15 mouse cellular contexts compared by ENCODE assay signal in the genomic region with DNA sequence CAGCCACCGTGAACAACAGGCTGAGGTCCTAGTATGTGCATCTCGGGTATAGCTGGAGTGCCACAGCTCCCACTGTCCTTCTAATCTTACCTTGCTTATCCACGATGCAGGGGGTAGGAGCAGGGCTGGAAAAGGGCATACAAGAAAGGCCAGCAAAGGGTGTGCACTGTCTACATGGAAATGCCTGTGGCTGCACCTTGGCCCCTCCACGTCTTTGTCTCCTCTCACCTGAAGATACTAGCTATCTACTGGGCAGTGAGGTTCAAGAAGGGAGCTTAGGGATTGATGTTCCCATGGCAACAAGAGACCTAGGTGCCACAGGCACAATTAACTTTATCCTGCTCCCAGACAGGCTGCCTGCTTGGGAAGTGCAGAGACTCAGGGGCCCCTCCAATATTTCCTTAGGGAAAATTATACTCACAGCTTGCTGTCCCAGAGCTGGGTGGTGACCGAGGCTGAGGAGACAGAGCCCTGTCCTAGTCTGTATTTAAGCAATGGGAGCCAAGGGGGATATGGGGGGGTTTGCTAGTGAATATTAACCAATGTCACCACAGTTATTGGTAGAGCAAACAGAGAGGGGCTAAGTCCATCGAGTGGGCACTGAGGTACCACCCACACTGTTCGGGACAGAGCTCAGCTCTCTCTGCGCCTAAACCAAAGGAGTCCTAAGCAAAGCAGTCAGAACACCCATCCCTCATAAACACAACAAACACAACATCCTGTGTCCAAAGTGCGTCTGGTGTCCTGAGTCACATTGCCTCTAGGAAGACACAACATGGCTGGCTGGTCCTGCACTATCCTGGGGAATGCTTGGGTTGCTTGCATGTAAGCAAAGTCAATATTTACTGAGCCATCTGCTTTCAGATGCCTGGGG. TPM values are rescaled to one million over a fixed set of nuclear protein-coding genes. Genes with fewer than 3 reads are reported as not detected.
A peak's percentile ranks its signal among the peaks of the same experiment; 100 is the strongest.
DNase-seq lines count a peak whose midpoint lies in the region; ATAC-seq and TF ChIP-seq lines count a peak whose summit lies in the region.
"Not testable (repeated sequence)": the region's sequence is repeated elsewhere in the genome, so short reads cannot be mapped to it uniquely, and the experiment has no call there.
"Had no signal": no experiment of that assay in that cellular context is flagged by ENCODE, and none has a peak within 500 bp of the region (broad histone marks: within the 10 kb centered on the region; RNA-seq: fewer than 3 reads in every experiment).

A gene (minus strand): TSS at position 462 of the 874 bp plus-strand sequence.

- H3K36me3 ChIP-seq in intestine, embryonic 15.5 days; liver, adult 2 months (ENCODE audit: control insufficient read depth, insufficient read depth, low read length); liver, embryonic 14.5 days (replicated peaks; ENCODE audit: control insufficient read depth, insufficient read depth, low read depth); stomach, embryonic 15.5 days: not testable (repeated sequence)

- H3K9ac ChIP-seq in intestine, embryonic 15.5 days; liver, embryonic 14.5 days (replicated peaks); stomach, embryonic 15.5 days: not testable (repeated sequence)
- peak within 1 kb of the TSS; percentile 86 for H3K9ac ChIP-seq in liver, adult 2 months (ENCODE audit: low read depth, low read length)

- not testable (repeated sequence) for TF ChIP-seq POLR2A in bone marrow, adult 2 months (IDR thresholded peaks at IDR 0.05; ENCODE audit: borderline replicate concordance, control insufficient read depth, low read depth, low read length)
- TF ChIP-seq POLR2A in liver, adult 2 months (IDR thresholded peaks at IDR 0.05; ENCODE audit: extremely low read depth, insufficient read depth, low read length), result peak; percentile 63; the same call in 1 of the 2 replicates

- not testable (repeated sequence) for H3K4me2 ChIP-seq in intestine, embryonic 15.5 days (replicated peaks); stomach, embryonic 15.5 days
- peak within 1 kb of the TSS; percentile 28 for H3K4me2 ChIP-seq in liver, embryonic 14.5 days (ENCODE audit: low read depth)

- peak; percentile 82 for ATAC-seq in intestine, embryonic 15.5 days
- not testable (repeated sequence) for ATAC-seq in liver, embryonic 14.5 days (ENCODE audit: insufficient read depth); stomach, embryonic 15.5 days (ENCODE audit: insufficient read depth, low FRiP score, low read depth)

- not testable (repeated sequence) for H3K27me3 ChIP-seq in intestine, embryonic 15.5 days (replicated peaks); liver, adult 2 months (ENCODE audit: control insufficient read depth, insufficient read depth, low read length); liver, embryonic 14.5 days (ENCODE audit: control insufficient read depth, insufficient read depth, low read length); stomach, embryonic 15.5 days (replicated peaks)

- TF ChIP-seq EP300 in liver, embryonic 14.5 days (IDR thresholded peaks at IDR 0.05; ENCODE audit: low read depth), result not testable (repeated sequence)

- H3K27ac ChIP-seq in bone marrow, adult 2 months (ENCODE audit: control insufficient read depth, insufficient read depth, low read depth, low read length, poor library complexity); intestine, embryonic 15.5 days; liver, embryonic 14.5 days; stomach, embryonic 15.5 days: not testable (repeated sequence)
- peak within 1 kb of the TSS; percentile 83 for H3K27ac ChIP-seq in liver, adult 2 months (replicated peaks; ENCODE audit: insufficient read depth, low read depth, low read length)

- DNase-seq in kidney, adult 9 months, result peak; percentile 4
- peak; percentile 91 for DNase-seq in liver, adult 2 months (ENCODE audit: extremely low read depth, low read depth, low spot score)
- not testable (repeated sequence) for DNase-seq in liver, embryonic 14.5 days (ENCODE audit: low read depth in 3 of 3, low spot score in 3 of 3)

- H3K4me3 ChIP-seq in bone marrow, adult 2 months (replicated peaks; ENCODE audit: control insufficient read depth, low read depth, low read length); intestine, embryonic 15.5 days (replicated peaks); stomach, embryonic 15.5 days (replicated peaks): not testable (repeated sequence)
- peak within 1 kb of the TSS; percentile 59 for H3K4me3 ChIP-seq in liver, adult 2 months (ENCODE audit: insufficient read depth, low read depth, low read length)
- peak within 1 kb of the TSS; percentile 20 to 46 for H3K4me3 ChIP-seq in liver, embryonic 14.5 days (ENCODE audit: insufficient read depth in 1 of 2, low read depth in 2 of 2, low read length in 2 of 2)

- not testable (repeated sequence) for TF ChIP-seq CTCF in bone marrow, adult 2 months (IDR thresholded peaks at IDR 0.05; ENCODE audit: control insufficient read depth, insufficient read depth, low read length); liver, adult 2 months (IDR thresholded peaks at IDR 0.05; ENCODE audit: low read depth, low read length); liver, embryonic 14.5 days (IDR thresholded peaks at IDR 0.05; ENCODE audit: low read depth)

- not testable (repeated sequence) for H3K4me1 ChIP-seq in bone marrow, adult 2 months (ENCODE audit: control insufficient read depth, insufficient read depth, low read length); intestine, embryonic 15.5 days (replicated peaks); liver, embryonic 14.5 days (replicated peaks; ENCODE audit: control insufficient read depth in 2 of 2, insufficient read depth in 2 of 2, low read length in 1 of 2); stomach, embryonic 15.5 days
- peaks cover 21% of the 10 kb centered on the region for H3K4me1 ChIP-seq in liver, adult 2 months (ENCODE audit: control insufficient read depth, insufficient read depth, low read length)

- not testable (repeated sequence) for H3K79me2 ChIP-seq in liver, adult 2 months (ENCODE audit: control insufficient read depth, insufficient read depth, low read length)

- not testable (repeated sequence) for H3K9me3 ChIP-seq in intestine, embryonic 15.5 days; liver, embryonic 14.5 days (ENCODE audit: control insufficient read depth, low read length); stomach, embryonic 15.5 days

- WGBS in bone marrow, adult 2 months, result 73% methylated on average over 9 of the region's 9 CpGs
- WGBS in intestine, embryonic 15.5 days, result 60% methylated on average over 9 of the region's 9 CpGs
- 21% methylated on average over 9 of the region's 9 CpGs for WGBS in liver, adult 2 months
- WGBS in liver, embryonic 14.5 days (ENCODE audit: insufficient replicate concordance), result 52% methylated on average over 9 of the region's 9 CpGs
- WGBS in stomach, embryonic 15.5 days, result 63% methylated on average over 9 of the region's 9 CpGs

RNA-seq across cellular contexts. Expression of the gene that starts here (rescaled TPM):
- polyA plus RNA-seq in bone marrow, adult 2 months (2011; ENCODE audit: insufficient read depth, insufficient read length, low replicate concordance, missing spikeins), result 7.7 and 34.0 TPM in 2 replicates
- 31.2 and 33.0 TPM in 2 replicates for polyA plus RNA-seq in intestine, embryonic 15.5 days (2015; fragmentation: Nextera tagmentation; extraction: Ambion mirVana)
- total RNA-seq in liver, adult 2 months (2014; rRNA removed), result 6,488 and 8,697 TPM in 2 replicates
- 6,371 and 7,029 TPM in 2 replicates for polyA plus RNA-seq in liver, adult 2 months (2012; rRNA removed)
- polyA plus RNA-seq in liver, embryonic 14.5 days (2012; rRNA removed), result 500 and 557 TPM in 2 replicates
- 503 and 519 TPM in 2 replicates for polyA plus RNA-seq in liver, embryonic 14.5 days (2014; fragmentation: Nextera tagmentation; extraction: Ambion mirVana)
- 19.0 and 49.1 TPM in 2 replicates for polyA plus RNA-seq in stomach, embryonic 15.5 days (2015; fragmentation: Nextera tagmentation; extraction: Ambion mirVana)
- total RNA-seq: ES-E14; heart, adult 2 months; heart, postnatal 25 days had no signal
- polyA plus RNA-seq: embryonic facial prominence, embryonic 13.5 days; forebrain, embryonic 12.5 days; forebrain, embryonic 16.5 days; frontal cortex, adult 2 months; heart, adult 2 months; hindbrain, embryonic 10.5 days; hindbrain, embryonic 14.5 days had no signal

Comparison
In these comparisons a context has a peak if more than half of its experiments do, and no peak if none do; other contexts are left out.
1. RNA of the gene that starts here (polyA plus RNA-seq): 6,371 to 7,029 TPM in liver, adult 2 months; 500 to 557 TPM in liver, embryonic 14.5 days, 19.0 to 49.1 TPM in stomach, embryonic 15.5 days, 7.7 to 34.0 TPM in bone marrow, adult 2 months and 31.2 to 33.0 TPM in intestine, embryonic 15.5 days; every median in the first group is over 10 times any median in the second.